Mouse (Mus musculus) thymus, postnatal 4 days (tissue): Measurements from ENCODE around the gene Ltv1.

Experiments
- DNase-seq: peaks from one replicate; pipeline ENCODE4 v3.0.0; 2021

Ltv1 gene

GRCm38 (mm10) chr10:13189881-13190280 lies 3.1 kb downstream of the Ltv1 start:
- no peak for DNase-seq

- DNase-seq = no peak
Measured at GRCm38 (mm10) chr10:13186754-13187153, 6.2 kb downstream of the Ltv1 start.

GRCm38 (mm10) chr10:13184170-13184766 lies 8.7 kb downstream of the Ltv1 start:
- DNase-seq = no peak

GRCm38 (mm10) chr10:13180211-13180610 lies 12.8 kb downstream of the Ltv1 start:
- DNase-seq = no peak

- no peak for DNase-seq
Measured at GRCm38 (mm10) chr10:13177973-13178624, 14.9 kb downstream of the Ltv1 start, which contains the start of gene Zc2hc1b. TSS of gene Zc2hc1b (minus strand) at chr10:13178023.

- no peak for DNase-seq
Measured at GRCm38 (mm10) chr10:13175866-13176265, 17.1 kb downstream of the Ltv1 start.

- peak; percentile 22 for DNase-seq
Measured at GRCm38 (mm10) chr10:13172798-13173221, 20.2 kb downstream of the Ltv1 start.

GRCm38 (mm10) chr10:13171461-13171860 lies 21.5 kb downstream of the Ltv1 start:
- DNase-seq = no peak

- peak; percentile 15 for DNase-seq
Measured at GRCm38 (mm10) chr10:13170739-13171448, 22.1 kb downstream of the Ltv1 start.

- DNase-seq = no peak
Measured at GRCm38 (mm10) chr10:13168461-13168860, 24.5 kb downstream of the Ltv1 start.

- no peak for DNase-seq
Measured at GRCm38 (mm10) chr10:13162031-13162430, 30.9 kb downstream of the Ltv1 start.

GRCm38 (mm10) chr10:13160913-13161312 lies 32.1 kb downstream of the Ltv1 start:
- DNase-seq = no peak

GRCm38 (mm10) chr10:13155377-13155776 lies 37.6 kb downstream of the Ltv1 start:
- no peak for DNase-seq

- no peak for DNase-seq
Measured at GRCm38 (mm10) chr10:13152811-13153364, 40.1 kb downstream of the Ltv1 start.

GRCm38 (mm10) chr10:13151353-13151752 lies 41.6 kb downstream of the Ltv1 start:
- no peak for DNase-seq

- DNase-seq = no peak
Measured at GRCm38 (mm10) chr10:13150435-13150834, 42.5 kb downstream of the Ltv1 start.

GRCm38 (mm10) chr10:13140434-13140833 lies 52.5 kb downstream of the Ltv1 start:
- DNase-seq = no peak

GRCm38 (mm10) chr10:13137906-13138305 lies 55.1 kb downstream of the Ltv1 start:
- no peak for DNase-seq

GRCm38 (mm10) chr10:13135751-13136150 lies 57.2 kb downstream of the Ltv1 start:
- no peak for DNase-seq

- DNase-seq = no peak
Measured at GRCm38 (mm10) chr10:13135276-13135675, 57.7 kb downstream of the Ltv1 start.

GRCm38 (mm10) chr10:13133850-13134249 lies 59.1 kb downstream of the Ltv1 start:
- no peak for DNase-seq
